Mouse (Mus musculus): ENCODE measurements around the gene Zfp708. TPM values are rescaled to one million over a fixed set of nuclear protein-coding genes. Genes with fewer than 3 reads are reported as not detected.
A peak's percentile ranks its signal among the peaks of the same experiment; 100 is the strongest.

The Zfp708 gene
- polyA plus RNA-seq, 1 experiment from 2014 or later = 4.5 TPM

GRCm38 (mm10) chr13:67108194-67108820, 10.5 kb upstream of the Zfp708 start, which contains the start of gene Gm28557:
Gm28557 (minus strand) TSS chr13:67108604.
- peaks cover 6% of the 10 kb centered on the region for H3K36me3 ChIP-seq (ENCODE audit: control insufficient read depth, insufficient read depth, low read length)
- WGBS (ENCODE audit: insufficient replicate concordance) = under 1% methylated on average over 17 of the region's 17 CpGs
- peak within 1 kb of the TSS; percentile 81 for H3K27ac ChIP-seq (ENCODE audit: low read depth, low read length)
- H3K4me2 ChIP-seq = peak within 1 kb of the TSS; percentile 80
- peak; percentile 97 for ATAC-seq (replicated peaks; ENCODE audit: insufficient number of reproducible peaks, low FRiP score, low TSS enrichment)
- peak within 1 kb of the TSS; percentile 58 for H3K4me3 ChIP-seq (ENCODE audit: low read depth, low read length)
- H3K9ac ChIP-seq (ENCODE audit: low read depth, low read length) = peak within 1 kb of the TSS; percentile 83
- no peaks in the 10 kb centered on the region for H3K27me3 ChIP-seq (ENCODE audit: control insufficient read depth, insufficient read depth, low read length)
- no peaks in the 10 kb centered on the region for H3K9me3 ChIP-seq (replicated peaks; ENCODE audit: control insufficient read depth, low read length)
- peaks cover 3% of the 10 kb centered on the region; the same call in 1 of the 2 replicates for H3K4me1 ChIP-seq (ENCODE audit: control insufficient read depth, insufficient read depth, low read length)

GRCm38 (mm10) chr13:67107681-67108080, 9.9 kb upstream of the Zfp708 start:
- ATAC-seq (replicated peaks; ENCODE audit: insufficient number of reproducible peaks, low FRiP score, low TSS enrichment) = no peak
- Histone ChIP-seq H3K4me1 (ENCODE audit: control insufficient read depth, insufficient read depth, low read length) (peaks cover 3% of the 10 kb centered on the region; the same call in 1 of the 2 replicates), H3K27ac (ENCODE audit: low read depth, low read length) (peak overlapping the region; percentile 81), H3K4me3 (ENCODE audit: low read depth, low read length) (peak overlapping the region; percentile 58), H3K9me3 (replicated peaks; ENCODE audit: control insufficient read depth, low read length) (no peaks in the 10 kb centered on the region), H3K36me3 (ENCODE audit: control insufficient read depth, insufficient read depth, low read length) (peaks cover 6% of the 10 kb centered on the region), H3K27me3 (ENCODE audit: control insufficient read depth, insufficient read depth, low read length) (no peaks in the 10 kb centered on the region), H3K9ac (ENCODE audit: low read depth, low read length) (peak overlapping the region; percentile 83), H3K4me2 (peak overlapping the region; percentile 80)
- WGBS (ENCODE audit: insufficient replicate concordance) = 58% methylated on average over 9 of the region's 9 CpGs

- no peaks in the 10 kb centered on the region for H3K36me3 ChIP-seq (ENCODE audit: control insufficient read depth, insufficient read depth, low read length)
- H3K27ac ChIP-seq (ENCODE audit: low read depth, low read length) = no peak overlapping the region
- no peak overlapping the region for H3K4me2 ChIP-seq
- H3K4me1 ChIP-seq (ENCODE audit: control insufficient read depth, insufficient read depth, low read length) = no peaks in the 10 kb centered on the region
- H3K9ac ChIP-seq (ENCODE audit: low read depth, low read length) = no peak overlapping the region
- H3K9me3 ChIP-seq (replicated peaks; ENCODE audit: control insufficient read depth, low read length) = no peaks in the 10 kb centered on the region
- no peaks in the 10 kb centered on the region for H3K27me3 ChIP-seq (ENCODE audit: control insufficient read depth, insufficient read depth, low read length)
- H3K4me3 ChIP-seq (ENCODE audit: low read depth, low read length) = no peak overlapping the region
- 64% methylated on average over 1 of the region's 1 CpGs for WGBS (ENCODE audit: insufficient replicate concordance)
- no peak for ATAC-seq (replicated peaks; ENCODE audit: insufficient number of reproducible peaks, low FRiP score, low TSS enrichment)
These were observed 7.6 kb downstream of the Zfp708 start for GRCm38 (mm10) chr13:67090154-67090553.

DNA sequence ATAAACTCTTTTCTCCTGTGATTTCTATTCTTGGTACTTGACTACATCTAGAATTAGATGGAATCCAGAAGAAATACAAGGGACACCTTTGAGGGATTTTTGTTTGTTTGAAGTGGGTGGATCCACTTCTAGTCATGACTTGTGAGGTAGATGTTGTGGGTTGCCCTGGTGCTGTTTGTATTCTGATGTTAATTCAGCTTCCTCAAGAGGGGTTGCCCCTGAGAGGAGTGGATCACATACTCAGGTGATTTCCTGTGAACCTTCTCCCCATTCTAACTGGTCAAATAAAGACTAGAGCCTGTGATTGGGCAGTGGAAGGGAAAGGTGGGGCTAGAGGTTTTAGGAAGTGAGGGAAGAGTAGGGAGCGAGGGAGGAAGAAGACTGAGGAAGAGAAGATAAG, 15.8 kb downstream of the Zfp708 start:
- no peak for ATAC-seq (replicated peaks; ENCODE audit: insufficient number of reproducible peaks, low FRiP score, low TSS enrichment)
- 0 out of 2 replicates have a peak, but pooled peaks cover 4% of the 10 kb centered on the region for H3K4me1 ChIP-seq (ENCODE audit: control insufficient read depth, insufficient read depth, low read length)
- no peaks in the 10 kb centered on the region for H3K9me3 ChIP-seq (replicated peaks; ENCODE audit: control insufficient read depth, low read length)
- peak overlapping the region; percentile 82 for H3K4me2 ChIP-seq
- no peaks in the 10 kb centered on the region for H3K36me3 ChIP-seq (ENCODE audit: control insufficient read depth, insufficient read depth, low read length)
- no peak overlapping the region for H3K9ac ChIP-seq (ENCODE audit: low read depth, low read length)
- 55% methylated on average over 1 of the region's 1 CpGs for WGBS (ENCODE audit: insufficient replicate concordance)
- H3K27ac ChIP-seq (ENCODE audit: low read depth, low read length) = peak overlapping the region; percentile 93
- H3K27me3 ChIP-seq (ENCODE audit: control insufficient read depth, insufficient read depth, low read length) = no peaks in the 10 kb centered on the region
- peak overlapping the region; percentile 66; the same call in 1 of the 2 replicates for H3K4me3 ChIP-seq (ENCODE audit: low read depth, low read length)

DNA sequence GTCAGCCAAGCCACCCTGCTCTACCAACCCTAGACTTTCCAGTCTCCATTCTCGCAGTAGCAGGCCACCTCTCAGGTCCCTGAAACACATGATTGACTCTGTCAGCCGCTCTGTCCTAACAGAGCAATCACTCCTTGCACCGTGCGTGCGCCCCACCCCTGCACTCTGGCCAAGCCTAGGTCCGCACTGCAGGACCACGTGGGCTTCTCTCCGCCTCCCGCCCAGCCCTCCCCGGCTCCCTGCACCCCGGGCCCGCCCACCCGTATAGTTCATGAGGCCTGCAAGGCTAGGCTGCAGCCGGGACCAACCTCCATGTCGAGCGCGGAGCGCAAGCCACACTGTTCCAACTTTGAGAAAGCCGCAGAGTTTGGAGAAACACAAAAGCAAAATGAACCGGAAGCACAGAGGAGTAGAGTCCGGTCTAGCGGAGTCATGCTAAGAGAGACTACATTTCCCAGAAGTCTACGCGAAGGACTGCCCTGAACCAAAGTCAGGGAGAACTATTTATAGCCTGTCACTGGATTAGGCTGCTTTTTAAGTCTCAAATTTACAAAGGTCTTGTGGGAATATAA, 16.5 kb downstream of the Zfp708 start:
- under 1% methylated on average over 24 of the region's 24 CpGs for WGBS (ENCODE audit: insufficient replicate concordance)
- H3K9me3 ChIP-seq (replicated peaks; ENCODE audit: control insufficient read depth, low read length) = no peaks in the 10 kb centered on the region
- no peaks in the 10 kb centered on the region for H3K27me3 ChIP-seq (ENCODE audit: control insufficient read depth, insufficient read depth, low read length)
- H3K9ac ChIP-seq (ENCODE audit: low read depth, low read length) = peak overlapping the region; percentile 80
- peak; percentile 100 for ATAC-seq (replicated peaks; ENCODE audit: insufficient number of reproducible peaks, low FRiP score, low TSS enrichment)
- peak overlapping the region; percentile 66 for H3K4me3 ChIP-seq (ENCODE audit: low read depth, low read length)
- peak overlapping the region; percentile 82 for H3K4me2 ChIP-seq
- H3K4me1 ChIP-seq (ENCODE audit: control insufficient read depth, insufficient read depth, low read length) = 0 out of 2 replicates have a peak, but pooled peaks cover 4% of the 10 kb centered on the region
- peak overlapping the region; percentile 93 for H3K27ac ChIP-seq (ENCODE audit: low read depth, low read length)
- no peaks in the 10 kb centered on the region for H3K36me3 ChIP-seq (ENCODE audit: control insufficient read depth, insufficient read depth, low read length)

- no peak for ATAC-seq (replicated peaks; ENCODE audit: insufficient number of reproducible peaks, low FRiP score, low TSS enrichment)
- H3K9ac ChIP-seq (ENCODE audit: low read depth, low read length) = no peak overlapping the region
- peaks cover 18% of the 10 kb centered on the region for H3K36me3 ChIP-seq (ENCODE audit: control insufficient read depth, insufficient read depth, low read length)
- H3K4me3 ChIP-seq (ENCODE audit: low read depth, low read length) = no peak overlapping the region
- H3K9me3 ChIP-seq (replicated peaks; ENCODE audit: control insufficient read depth, low read length) = no peaks in the 10 kb centered on the region
- no peak overlapping the region for H3K27ac ChIP-seq (ENCODE audit: low read depth, low read length)
- 0 out of 2 replicates have a peak, but pooled peaks cover 4% of the 10 kb centered on the region for H3K4me1 ChIP-seq (ENCODE audit: control insufficient read depth, insufficient read depth, low read length)
- WGBS (ENCODE audit: insufficient replicate concordance) = 96% methylated on average over 2 of the region's 2 CpGs
- no peak overlapping the region for H3K4me2 ChIP-seq
- H3K27me3 ChIP-seq (ENCODE audit: control insufficient read depth, insufficient read depth, low read length) = no peaks in the 10 kb centered on the region
These were observed 20.5 kb downstream of the Zfp708 start for GRCm38 (mm10) chr13:67077244-67077643.

GRCm38 (mm10) chr13:67072786-67073185, 25.0 kb downstream of the Zfp708 start:
- Histone ChIP-seq H3K27me3 (ENCODE audit: control insufficient read depth, insufficient read depth, low read length) (no peaks in the 10 kb centered on the region), H3K27ac (ENCODE audit: low read depth, low read length) (no peak overlapping the region), H3K4me1 (ENCODE audit: control insufficient read depth, insufficient read depth, low read length) (no peaks in the 10 kb centered on the region), H3K9ac (ENCODE audit: low read depth, low read length) (no peak overlapping the region), H3K4me3 (ENCODE audit: low read depth, low read length) (no peak overlapping the region), H3K36me3 (ENCODE audit: control insufficient read depth, insufficient read depth, low read length) (peaks cover 42% of the 10 kb centered on the region), H3K9me3 (replicated peaks; ENCODE audit: control insufficient read depth, low read length) (peaks cover 8% of the 10 kb centered on the region), H3K4me2 (no peak overlapping the region)
- WGBS (ENCODE audit: insufficient replicate concordance) = 83% methylated on average over 2 of the region's 2 CpGs
- ATAC-seq (replicated peaks; ENCODE audit: insufficient number of reproducible peaks, low FRiP score, low TSS enrichment) = no peak

GRCm38 (mm10) chr13:67065386-67065785, 32.4 kb downstream of the Zfp708 start:
- no peak overlapping the region for H3K9ac ChIP-seq (ENCODE audit: low read depth, low read length)
- H3K9me3 ChIP-seq (replicated peaks; ENCODE audit: control insufficient read depth, low read length) = peaks cover 6% of the 10 kb centered on the region
- no peak for ATAC-seq (replicated peaks; ENCODE audit: insufficient number of reproducible peaks, low FRiP score, low TSS enrichment)
- 86% methylated on average over 8 of the region's 8 CpGs for WGBS (ENCODE audit: insufficient replicate concordance)
- peaks cover 15% of the 10 kb centered on the region for H3K36me3 ChIP-seq (ENCODE audit: control insufficient read depth, insufficient read depth, low read length)
- no peaks in the 10 kb centered on the region for H3K27me3 ChIP-seq (ENCODE audit: control insufficient read depth, insufficient read depth, low read length)
- no peak overlapping the region for H3K4me2 ChIP-seq
- H3K27ac ChIP-seq (ENCODE audit: low read depth, low read length) = no peak overlapping the region
- H3K4me1 ChIP-seq (ENCODE audit: control insufficient read depth, insufficient read depth, low read length) = no peaks in the 10 kb centered on the region
- H3K4me3 ChIP-seq (ENCODE audit: low read depth, low read length) = no peak overlapping the region
